In genomic region chr2:5033546-5034420, GRCm38 (mm10) we compare ENCODE assay signal across 13 mouse cellular contexts. TPM values are rescaled to one million over a fixed set of nuclear protein-coding genes. Genes with fewer than 3 reads are reported as not detected.
DNase-seq lines count a peak whose midpoint lies in the region; ATAC-seq and TF ChIP-seq lines count a peak whose summit lies in the region.
"Had no signal": no experiment of that assay in that cellular context is flagged by ENCODE, and none has a peak within 500 bp of the region (broad histone marks: within the 10 kb centered on the region; RNA-seq: fewer than 3 reads in every experiment).

No protein-coding gene starts in this region.

- H3K27ac ChIP-seq in gastrocnemius, adult 2 months: peak overlapping the region; percentile 83
- no peak overlapping the region for H3K27ac ChIP-seq in lung, embryonic 16.5 days (ENCODE audit: low read length)
- peak overlapping the region; percentile 32; the same call in 1 of the 2 replicates for H3K27ac ChIP-seq in small intestine, adult 2 months (ENCODE audit: insufficient read depth, low read depth, low read length)
- H3K27ac ChIP-seq: limb, embryonic 13.5 days; neural tube, embryonic 15.5 days had no signal

- H3K9ac ChIP-seq in lung, embryonic 16.5 days (ENCODE audit: low read length): no peak overlapping the region
- H3K9ac ChIP-seq: limb, embryonic 13.5 days; neural tube, embryonic 15.5 days had no signal

- no peak for TF ChIP-seq POLR2A in lung, adult 2 months (IDR thresholded peaks at IDR 0.05; ENCODE audit: borderline replicate concordance, extremely low read depth, low read depth, low read length)
- TF ChIP-seq POLR2A in small intestine, adult 2 months (IDR thresholded peaks at IDR 0.05; ENCODE audit: low read depth, low read length): no peak

- no peak overlapping the region for H3K4me3 ChIP-seq in gastrocnemius, adult 2 months
- H3K4me3 ChIP-seq in lung, embryonic 16.5 days (ENCODE audit: low read length): no peak overlapping the region
- H3K4me3 ChIP-seq in lung, adult 2 months (replicated peaks; ENCODE audit: extremely low read depth, low read depth, low read length): no peak overlapping the region
- no peak overlapping the region for H3K4me3 ChIP-seq in small intestine, adult 2 months (ENCODE audit: low read depth, low read length)
- H3K4me3 ChIP-seq: limb, embryonic 13.5 days; neural tube, embryonic 15.5 days had no signal

- H3K27me3 ChIP-seq in lung, embryonic 16.5 days (ENCODE audit: control insufficient read depth, insufficient read depth, low read depth, low read length): no peaks in the 10 kb centered on the region
- no peaks in the 10 kb centered on the region for H3K27me3 ChIP-seq in small intestine, adult 2 months (ENCODE audit: control insufficient read depth, insufficient read depth, low read length)
- H3K27me3 ChIP-seq: limb, embryonic 13.5 days; neural tube, embryonic 15.5 days had no signal

- no peak for TF ChIP-seq CTCF in gastrocnemius, adult 2 months (IDR thresholded peaks at IDR 0.05)
- no peak for TF ChIP-seq CTCF in lung, adult 2 months (IDR thresholded peaks at IDR 0.05; ENCODE audit: insufficient read depth, low read length)
- no peak for TF ChIP-seq CTCF in small intestine, adult 2 months (IDR thresholded peaks at IDR 0.05; ENCODE audit: extremely low read depth, insufficient read length, insufficient replicate concordance, low read depth, low read length)

- peaks cover 5% of the 10 kb centered on the region; the same call in 1 of the 2 replicates for H3K4me1 ChIP-seq in lung, embryonic 16.5 days (replicated peaks; ENCODE audit: control insufficient read depth, insufficient read depth, low read length)
- H3K4me1 ChIP-seq in lung, adult 2 months (ENCODE audit: control insufficient read depth, insufficient read depth, low read length): no peaks in the 10 kb centered on the region
- peaks cover 5% of the 10 kb centered on the region for H3K4me1 ChIP-seq in small intestine, adult 2 months (ENCODE audit: control insufficient read depth, insufficient read depth, insufficient read length, low read length)
- H3K4me1 ChIP-seq: limb, embryonic 13.5 days had no signal

- no peak overlapping the region for H3K4me2 ChIP-seq in lung, embryonic 16.5 days (ENCODE audit: low read depth, low read length)
- H3K4me2 ChIP-seq: limb, embryonic 13.5 days; neural tube, embryonic 15.5 days had no signal

- H3K36me3 ChIP-seq in lung, embryonic 16.5 days (ENCODE audit: control insufficient read depth, insufficient read depth, low read length): no peaks in the 10 kb centered on the region
- H3K36me3 ChIP-seq in small intestine, adult 2 months (ENCODE audit: control insufficient read depth, insufficient read depth, low read length): peaks cover 61% of the 10 kb centered on the region
- H3K36me3 ChIP-seq: limb, embryonic 13.5 days had no signal

- WGBS in lung, embryonic 16.5 days: 39% methylated on average over 15 of the region's 15 CpGs
- 60% methylated on average over 15 of the region's 15 CpGs for WGBS in lung, adult 2 months
- 36% methylated on average over 12 of the region's 15 CpGs for WGBS in small intestine, adult 2 months

- intact Hi-C loops in gastrocnemius, adult 2 months (cut with DNase I): no loop called here
- intact Hi-C loops in gastrocnemius, postnatal 36 days (cut with DNase I): no loop called here

- peak; percentile 40; the same call in 1 of the 2 replicates for ATAC-seq in lung, embryonic 16.5 days (ENCODE audit: low read depth)
- ATAC-seq: midbrain, embryonic 16.5 days had no signal

- DNase-seq in gastrocnemius, adult 2 months: peak; percentile 65
- no peak for DNase-seq in gastrocnemius, postnatal 36 days
- no peak for DNase-seq in lung, adult 2 months
- DNase-seq in liver (peak; percentile 34), MN1 (ENCODE audit: low spot score) (no peak)
- DNase-seq in frontal cortex, postnatal 10 days (ENCODE audit: low spot score in 2 of 2): no peak
- DNase-seq: B cell, adult 2 months had no signal

- no peaks in the 10 kb centered on the region for H3K9me3 ChIP-seq in lung, embryonic 16.5 days (ENCODE audit: control insufficient read depth, low read length)
- H3K9me3 ChIP-seq: limb, embryonic 13.5 days; neural tube, embryonic 15.5 days had no signal

RNA-seq across cellular contexts. Expression of gene Mcm10, which starts 21.2 kb away (rescaled TPM):
- total RNA-seq in gastrocnemius, adult 2 months (2021): under 1 TPM in 1 of 2 experiments, not detected in 1; 0.08 TPM
- under 1 TPM in 1 of 2 experiments, not detected in 1; 0.74 TPM for total RNA-seq in gastrocnemius, postnatal 36 days (2021)
- 31.8 and 36.4 TPM in 2 replicates for polyA plus RNA-seq in lung, embryonic 16.5 days (2015; fragmentation: Nextera tagmentation; extraction: Ambion mirVana)
- 0.45 and 1.2 TPM in 2 replicates for polyA plus RNA-seq in lung, adult 2 months (2012; rRNA removed)
- polyA plus RNA-seq in small intestine, adult 2 months (2012; rRNA removed): 3.3 and 9.1 TPM in 2 replicates

RNA-seq across cellular contexts. Expression of gene Optn, which starts 30.1 kb away (rescaled TPM):
- 10 to 100 TPM; 80.2 to 99.2 TPM for total RNA-seq in gastrocnemius, adult 2 months (2021)
- 10 to 100 TPM; 66.8 to 73.0 TPM for total RNA-seq in gastrocnemius, postnatal 36 days (2021)
- polyA plus RNA-seq in lung, embryonic 16.5 days (2015; fragmentation: Nextera tagmentation; extraction: Ambion mirVana): 13.3 and 13.5 TPM in 2 replicates
- polyA plus RNA-seq in lung, adult 2 months (2012; rRNA removed): 4.2 and 5.0 TPM in 2 replicates
- 21.3 and 51.5 TPM in 2 replicates for polyA plus RNA-seq in small intestine, adult 2 months (2012; rRNA removed)

RNA-seq across cellular contexts. Expression of gene Ucma, which starts 57.9 kb away (rescaled TPM):
- total RNA-seq in gastrocnemius, adult 2 months (2021): not detected
- not detected for total RNA-seq in gastrocnemius, postnatal 36 days (2021)
- not detected in 2 replicates for polyA plus RNA-seq in lung, embryonic 16.5 days (2015; fragmentation: Nextera tagmentation; extraction: Ambion mirVana)
- 0.22 TPM in 1 of 2 replicates, not detected in the other for polyA plus RNA-seq in lung, adult 2 months (2012; rRNA removed)
- polyA plus RNA-seq in small intestine, adult 2 months (2012; rRNA removed): not detected in 2 replicates
- total RNA-seq: adrenal gland, adult 18-20 months had no signal
- polyA plus RNA-seq: neural tube, embryonic 15.5 days had no signal

Comparison
In these comparisons a context has a peak if more than half of its experiments do, and no peak if none do; other contexts are left out.
1. DNase-seq: peak in gastrocnemius, adult 2 months (single experiment) and liver (single experiment); none in gastrocnemius, postnatal 36 days (0 of 2), lung, adult 2 months (single experiment), frontal cortex, postnatal 10 days (0 of 2) and MN1 (single experiment).